Mouse (Mus musculus): ENCODE measurements around the gene Pakap. TPM values are rescaled to one million over a fixed set of nuclear protein-coding genes. Genes with fewer than 3 reads are reported as not detected.

Pakap gene
- polyA plus RNA-seq, 1 experiment from 2014 or later: 12.6 TPM

- DNase-seq (ENCODE audit: low spot score) (no peak), ATAC-seq (ENCODE audit: low FRiP score) (no peak)
- Histone ChIP-seq H3K4me3 (replicated peaks; ENCODE audit: low read length) (no peak overlapping the region), H3K27me3 (ENCODE audit: control insufficient read depth, insufficient read depth, low read length) (no peaks in the 10 kb centered on the region), H3K9ac (no peak overlapping the region), H3K4me1 (replicated peaks; ENCODE audit: control insufficient read depth, insufficient read depth, low read length) (no peaks in the 10 kb centered on the region), H3K27ac (no peak overlapping the region), H3K4me2 (replicated peaks) (no peak overlapping the region), H3K9me3 (ENCODE audit: control insufficient read depth, low read length) (no peaks in the 10 kb centered on the region), H3K36me3 (replicated peaks; ENCODE audit: control insufficient read depth, insufficient read depth) (no peaks in the 10 kb centered on the region)
- 88% methylated on average over 1 of the region's 1 CpGs for WGBS
Measured at GRCm38 (mm10) chr4:57764926-57765325, 196.9 kb downstream of the Pakap start.

DNA sequence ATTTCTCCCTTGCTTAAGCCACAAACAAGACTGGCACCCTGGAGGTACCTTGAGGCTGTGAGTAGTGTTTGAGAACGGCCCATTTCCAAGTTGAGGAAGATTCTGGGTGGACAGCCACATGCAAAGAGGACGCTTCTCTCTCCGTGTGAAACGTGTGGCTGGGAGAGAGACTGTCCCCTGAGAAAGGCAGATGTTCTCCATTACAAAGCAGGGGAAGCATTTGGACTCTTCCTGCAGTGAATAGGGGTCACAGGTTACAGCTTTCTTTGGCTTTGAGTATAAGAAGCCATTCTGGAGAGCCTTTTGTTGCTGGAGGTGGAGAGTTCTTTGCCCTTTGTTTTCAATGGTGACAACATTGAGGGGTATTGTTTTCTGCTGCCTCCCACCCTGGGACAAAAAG, 197.8 kb downstream of the Pakap start:
- H3K9me3 ChIP-seq (ENCODE audit: control insufficient read depth, low read length): no peaks in the 10 kb centered on the region
- no peaks in the 10 kb centered on the region for H3K36me3 ChIP-seq (replicated peaks; ENCODE audit: control insufficient read depth, insufficient read depth)
- H3K27ac ChIP-seq: no peak overlapping the region
- no peak for DNase-seq (ENCODE audit: low spot score)
- ATAC-seq (ENCODE audit: low FRiP score): no peak
- H3K27me3 ChIP-seq (ENCODE audit: control insufficient read depth, insufficient read depth, low read length): no peaks in the 10 kb centered on the region
- no peak overlapping the region for H3K9ac ChIP-seq
- 4% methylated on average over 4 of the region's 4 CpGs for WGBS
- H3K4me2 ChIP-seq (replicated peaks): no peak overlapping the region
- H3K4me3 ChIP-seq (replicated peaks; ENCODE audit: low read length): no peak overlapping the region
- no peaks in the 10 kb centered on the region for H3K4me1 ChIP-seq (replicated peaks; ENCODE audit: control insufficient read depth, insufficient read depth, low read length)

DNA sequence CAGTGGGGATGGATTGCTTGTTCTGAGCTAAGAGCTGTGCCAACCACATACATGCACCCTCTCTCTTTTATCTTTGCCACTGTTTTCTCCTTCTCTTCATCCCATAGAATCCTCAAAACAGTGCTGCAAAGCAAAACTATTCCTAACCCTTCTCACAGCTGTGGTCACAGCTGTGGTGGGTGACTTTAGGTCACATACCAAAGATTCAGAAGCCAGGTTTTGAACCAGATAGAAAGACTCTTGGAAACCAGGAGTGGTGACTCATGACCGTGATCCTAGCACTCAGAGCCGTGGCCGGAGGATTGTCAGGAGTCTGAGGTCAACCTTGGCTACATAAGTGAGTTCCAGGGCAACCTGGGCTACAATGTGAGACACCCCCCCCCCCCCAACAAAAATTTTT, 201.0 kb downstream of the Pakap start:
- H3K9me3 ChIP-seq (ENCODE audit: control insufficient read depth, low read length): no peaks in the 10 kb centered on the region
- no peaks in the 10 kb centered on the region for H3K27me3 ChIP-seq (ENCODE audit: control insufficient read depth, insufficient read depth, low read length)
- no peak for DNase-seq (ENCODE audit: low spot score)
- ATAC-seq (ENCODE audit: low FRiP score): no peak
- H3K36me3 ChIP-seq (replicated peaks; ENCODE audit: control insufficient read depth, insufficient read depth): no peaks in the 10 kb centered on the region
- no peak overlapping the region for H3K4me3 ChIP-seq (replicated peaks; ENCODE audit: low read length)
- H3K4me1 ChIP-seq (replicated peaks; ENCODE audit: control insufficient read depth, insufficient read depth, low read length): no peaks in the 10 kb centered on the region
- H3K9ac ChIP-seq: no peak overlapping the region
- 83% methylated on average over 3 of the region's 3 CpGs for WGBS
- H3K27ac ChIP-seq: no peak overlapping the region
- H3K4me2 ChIP-seq (replicated peaks): no peak overlapping the region

DNA sequence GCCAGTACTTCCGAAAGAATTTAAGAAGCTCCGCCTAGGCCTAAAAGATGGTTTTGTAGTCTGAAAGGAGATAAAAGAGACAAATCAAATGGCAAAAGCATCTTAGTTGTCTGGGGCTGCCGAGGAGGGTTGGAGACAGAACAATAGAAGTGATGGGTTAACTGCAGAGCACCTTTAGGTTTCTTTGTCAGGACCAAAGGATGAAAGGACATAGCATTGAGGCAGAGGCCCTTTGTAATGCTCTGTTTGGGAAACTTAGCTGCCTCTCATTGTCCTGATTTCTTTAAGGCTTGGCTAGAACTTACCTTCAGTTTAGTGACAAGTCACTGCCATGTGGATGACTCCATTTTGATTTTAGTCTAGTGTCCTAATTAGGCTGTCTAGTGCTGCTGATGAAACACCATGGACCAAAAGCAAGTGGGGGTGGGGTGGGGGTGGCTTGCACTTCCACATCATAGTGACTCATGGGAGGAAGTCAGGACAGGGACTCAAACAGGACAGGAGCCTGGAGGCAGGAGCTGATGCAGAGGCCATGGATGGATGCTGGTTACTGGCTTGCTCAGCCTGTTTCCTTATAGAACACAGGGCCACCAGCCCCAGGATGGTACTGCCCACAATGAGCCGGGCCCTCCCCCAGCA, 202.3 kb downstream of the Pakap start:
- H3K4me1 ChIP-seq (replicated peaks; ENCODE audit: control insufficient read depth, insufficient read depth, low read length): no peaks in the 10 kb centered on the region
- no peak for DNase-seq (ENCODE audit: low spot score)
- no peaks in the 10 kb centered on the region for H3K27me3 ChIP-seq (ENCODE audit: control insufficient read depth, insufficient read depth, low read length)
- no peak overlapping the region for H3K4me2 ChIP-seq (replicated peaks)
- H3K9me3 ChIP-seq (ENCODE audit: control insufficient read depth, low read length): no peaks in the 10 kb centered on the region
- no peak for ATAC-seq (ENCODE audit: low FRiP score)
- no peak overlapping the region for H3K27ac ChIP-seq
- H3K36me3 ChIP-seq (replicated peaks; ENCODE audit: control insufficient read depth, insufficient read depth): no peaks in the 10 kb centered on the region
- WGBS: 53% methylated on average over 4 of the region's 4 CpGs
- H3K4me3 ChIP-seq (replicated peaks; ENCODE audit: low read length): no peak overlapping the region
- H3K9ac ChIP-seq: no peak overlapping the region

DNA sequence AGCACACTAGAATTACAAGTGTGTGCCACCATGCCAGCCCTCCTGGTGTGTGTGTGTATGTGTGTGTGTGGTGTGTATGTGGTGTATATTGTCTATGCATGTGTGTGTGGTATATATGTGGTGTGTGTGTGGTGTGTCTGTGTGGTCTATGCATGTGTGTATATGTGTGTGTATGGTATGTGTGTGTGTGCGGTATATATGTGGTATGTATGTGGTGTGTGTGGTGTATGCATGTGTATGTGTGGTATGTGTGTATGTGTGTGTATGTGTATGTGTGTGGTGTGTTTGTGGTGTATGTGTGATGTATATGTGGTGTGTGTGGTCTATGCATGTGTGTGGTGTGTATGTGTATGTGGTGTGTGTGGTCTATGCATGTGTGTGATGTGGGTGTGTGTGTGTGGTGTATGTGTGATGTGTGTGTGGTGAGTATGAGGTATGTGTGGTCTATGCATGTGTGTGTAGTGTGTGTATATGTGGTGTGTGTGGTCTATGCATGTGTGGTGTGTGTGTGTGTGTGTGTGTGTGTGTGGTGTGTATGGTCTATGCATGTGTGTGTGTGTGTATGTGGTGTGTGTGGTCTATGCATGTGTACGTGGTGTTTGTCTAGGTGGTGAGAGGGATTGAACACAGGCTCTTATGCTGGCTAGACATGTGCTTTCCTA, 203.7 kb downstream of the Pakap start:
- H3K4me3 ChIP-seq (replicated peaks; ENCODE audit: low read length): no peak overlapping the region
- no peak for DNase-seq (ENCODE audit: low spot score)
- H3K36me3 ChIP-seq (replicated peaks; ENCODE audit: control insufficient read depth, insufficient read depth): no peaks in the 10 kb centered on the region
- no peaks in the 10 kb centered on the region for H3K27me3 ChIP-seq (ENCODE audit: control insufficient read depth, insufficient read depth, low read length)
- H3K9me3 ChIP-seq (ENCODE audit: control insufficient read depth, low read length): no peaks in the 10 kb centered on the region
- ATAC-seq (ENCODE audit: low FRiP score): no peak
- 100% methylated on average over 2 of the region's 2 CpGs for WGBS
- no peaks in the 10 kb centered on the region for H3K4me1 ChIP-seq (replicated peaks; ENCODE audit: control insufficient read depth, insufficient read depth, low read length)
- H3K4me2 ChIP-seq (replicated peaks): no peak overlapping the region
- no peak overlapping the region for H3K9ac ChIP-seq
- no peak overlapping the region for H3K27ac ChIP-seq

DNA sequence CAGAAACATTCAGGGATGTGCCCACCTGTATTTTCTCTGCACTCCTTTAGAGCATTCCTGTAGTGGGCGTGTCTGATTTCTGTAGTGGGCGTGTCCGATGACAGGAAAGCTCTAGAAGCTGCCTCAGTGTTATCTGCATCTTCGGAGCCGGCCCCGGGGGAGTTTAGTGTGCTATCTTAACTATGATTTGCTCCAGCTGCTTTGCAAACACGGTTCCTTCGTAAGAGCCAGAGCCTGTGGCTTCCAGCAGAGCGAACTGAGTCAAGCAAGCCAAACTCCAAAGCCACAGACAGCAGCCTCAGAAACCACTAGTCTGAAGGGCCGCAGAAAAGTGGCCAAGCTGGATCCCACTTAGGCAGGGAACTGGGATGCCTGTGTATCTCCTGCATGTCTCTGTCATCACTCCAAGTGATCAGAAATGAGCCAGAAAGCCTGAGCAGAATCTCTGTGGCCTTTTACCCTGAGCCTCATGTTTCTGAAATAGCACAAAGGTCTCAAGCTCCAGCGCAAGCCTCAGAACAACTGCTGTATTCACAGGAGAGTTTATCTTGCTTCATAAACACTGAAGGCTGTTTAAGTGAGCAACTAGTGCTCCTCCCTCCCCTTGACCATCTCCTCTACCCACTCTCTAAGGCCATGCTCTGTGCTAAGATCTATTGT, 205.0 kb downstream of the Pakap start:
- no peak overlapping the region for H3K27ac ChIP-seq
- no peak overlapping the region for H3K4me2 ChIP-seq (replicated peaks)
- 60% methylated on average over 11 of the region's 11 CpGs for WGBS
- no peak for DNase-seq (ENCODE audit: low spot score)
- H3K9me3 ChIP-seq (ENCODE audit: control insufficient read depth, low read length): no peaks in the 10 kb centered on the region
- no peak overlapping the region for H3K9ac ChIP-seq
- no peak for ATAC-seq (ENCODE audit: low FRiP score)
- no peaks in the 10 kb centered on the region for H3K36me3 ChIP-seq (replicated peaks; ENCODE audit: control insufficient read depth, insufficient read depth)
- H3K4me1 ChIP-seq (replicated peaks; ENCODE audit: control insufficient read depth, insufficient read depth, low read length): no peaks in the 10 kb centered on the region
- no peak overlapping the region for H3K4me3 ChIP-seq (replicated peaks; ENCODE audit: low read length)
- no peaks in the 10 kb centered on the region for H3K27me3 ChIP-seq (ENCODE audit: control insufficient read depth, insufficient read depth, low read length)

DNA sequence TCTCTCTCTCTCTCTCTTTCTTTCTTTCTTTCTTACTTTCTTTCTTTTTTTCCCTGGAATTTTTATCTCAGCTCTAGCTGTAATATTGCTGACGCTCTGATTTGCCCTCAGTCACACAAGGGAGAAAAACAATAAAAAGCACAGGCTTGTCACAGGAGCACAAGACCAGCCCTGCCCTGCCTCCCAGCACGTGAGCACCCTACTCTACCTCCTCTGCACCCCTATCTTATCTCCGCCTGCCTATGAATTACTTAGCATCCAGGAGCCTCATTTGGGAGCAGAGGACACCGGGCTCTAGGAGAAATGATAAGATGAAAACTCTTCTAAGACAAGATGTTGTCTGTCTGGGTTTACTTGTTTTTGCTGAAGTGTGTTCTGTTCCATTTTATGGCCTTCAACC, 206.5 kb downstream of the Pakap start:
- 66% methylated on average over 4 of the region's 4 CpGs for WGBS
- Histone ChIP-seq H3K27ac (no peak overlapping the region), H3K4me3 (replicated peaks; ENCODE audit: low read length) (no peak overlapping the region), H3K9me3 (ENCODE audit: control insufficient read depth, low read length) (no peaks in the 10 kb centered on the region), H3K9ac (no peak overlapping the region), H3K4me1 (replicated peaks; ENCODE audit: control insufficient read depth, insufficient read depth, low read length) (no peaks in the 10 kb centered on the region), H3K36me3 (replicated peaks; ENCODE audit: control insufficient read depth, insufficient read depth) (no peaks in the 10 kb centered on the region), H3K27me3 (ENCODE audit: control insufficient read depth, insufficient read depth, low read length) (no peaks in the 10 kb centered on the region), H3K4me2 (replicated peaks) (no peak overlapping the region)
- DNase-seq (ENCODE audit: low spot score) (no peak), ATAC-seq (ENCODE audit: low FRiP score) (no peak)

DNA sequence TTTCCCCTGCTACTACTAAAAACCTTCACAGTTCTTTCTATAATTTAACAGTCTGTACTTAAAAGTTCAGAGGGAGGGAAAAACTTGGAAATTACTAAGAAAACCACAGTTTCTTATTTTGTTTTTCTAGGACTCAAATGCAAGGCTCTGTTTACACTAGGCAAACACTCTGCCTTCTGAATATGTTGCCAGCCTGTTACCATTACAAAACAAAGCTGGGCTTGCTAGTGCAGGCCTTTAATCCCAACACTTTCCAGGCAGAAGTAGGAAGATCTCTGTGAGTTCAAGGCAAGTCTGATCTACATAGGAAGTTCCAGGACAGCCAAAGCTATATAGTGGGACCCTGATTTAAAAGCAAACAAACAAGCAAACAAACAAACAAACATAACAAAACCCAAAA, 207.6 kb downstream of the Pakap start:
- Histone ChIP-seq H3K4me2 (replicated peaks) (no peak overlapping the region), H3K4me3 (replicated peaks; ENCODE audit: low read length) (no peak overlapping the region), H3K4me1 (replicated peaks; ENCODE audit: control insufficient read depth, insufficient read depth, low read length) (no peaks in the 10 kb centered on the region), H3K9me3 (ENCODE audit: control insufficient read depth, low read length) (no peaks in the 10 kb centered on the region), H3K9ac (no peak overlapping the region), H3K27ac (no peak overlapping the region), H3K27me3 (ENCODE audit: control insufficient read depth, insufficient read depth, low read length) (no peaks in the 10 kb centered on the region), H3K36me3 (replicated peaks; ENCODE audit: control insufficient read depth, insufficient read depth) (no peaks in the 10 kb centered on the region)
- DNase-seq (ENCODE audit: low spot score) (no peak), ATAC-seq (ENCODE audit: low FRiP score) (no peak)

DNA sequence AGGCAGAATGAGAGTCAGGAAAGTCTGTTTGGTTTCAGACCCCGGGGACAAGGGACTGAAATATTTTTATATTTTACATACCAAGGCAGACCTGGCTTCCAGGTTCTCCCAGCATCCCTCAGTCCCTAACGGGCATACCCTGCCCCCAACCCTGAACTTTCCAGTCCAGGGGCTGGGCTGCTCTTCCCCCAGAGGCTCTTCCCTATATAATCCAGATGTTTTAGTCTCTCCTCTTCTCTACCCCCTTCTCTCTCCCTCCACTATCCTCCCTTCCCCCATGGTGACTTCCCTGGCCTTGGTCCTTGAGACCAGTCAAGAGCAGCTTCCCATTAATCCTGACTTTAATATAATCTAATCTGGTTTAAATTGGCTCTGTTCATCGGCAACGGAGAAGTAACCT, 212.4 kb downstream of the Pakap start:
- no peak for DNase-seq (ENCODE audit: low spot score)
- H3K36me3 ChIP-seq (replicated peaks; ENCODE audit: control insufficient read depth, insufficient read depth): no peaks in the 10 kb centered on the region
- H3K9me3 ChIP-seq (ENCODE audit: control insufficient read depth, low read length): no peaks in the 10 kb centered on the region
- 32% methylated on average over 4 of the region's 4 CpGs for WGBS
- no peak overlapping the region for H3K27ac ChIP-seq
- no peak for ATAC-seq (ENCODE audit: low FRiP score)
- peaks cover 25% of the 10 kb centered on the region for H3K4me1 ChIP-seq (replicated peaks; ENCODE audit: control insufficient read depth, insufficient read depth, low read length)
- H3K9ac ChIP-seq: no peak overlapping the region
- H3K27me3 ChIP-seq (ENCODE audit: control insufficient read depth, insufficient read depth, low read length): no peaks in the 10 kb centered on the region
- H3K4me3 ChIP-seq (replicated peaks; ENCODE audit: low read length): no peak overlapping the region
- no peak overlapping the region for H3K4me2 ChIP-seq (replicated peaks)

All from hindbrain, embryonic 14.5 days (tissue).